Mouse (Mus musculus) ES-Bruce4 (cell line): Measurements from ENCODE around the gene Taf3. TPM values are rescaled to one million over a fixed set of nuclear protein-coding genes. Genes with fewer than 3 reads are reported as not detected.

Source experiments
- H3K27ac ChIP-seq: 2 replicates; pipeline ENCODE4 v1.5.1; 2012; ENCODE audit warnings: low read length, inconsistent platforms; ENCODE audit not compliant: insufficient read depth
- H3K27me3 ChIP-seq: 2 replicates; pipeline ENCODE4 v1.6.1; 2012; ENCODE audit warnings: mild to moderate bottlenecking, low read length, inconsistent platforms; ENCODE audit not compliant: control insufficient read depth, poor library complexity, insufficient read depth, severe bottlenecking
- H3K36me3 ChIP-seq: 2 replicates; pipeline ENCODE4 v1.6.1; 2012; ENCODE audit warnings: inconsistent platforms, mild to moderate bottlenecking, low read length, moderate library complexity; ENCODE audit not compliant: control insufficient read depth, poor library complexity, insufficient read depth, severe bottlenecking
- H3K4me1 ChIP-seq: one replicate; pipeline ENCODE4 v1.8.1; 2011; ENCODE audit warnings: low read length; ENCODE audit not compliant: control insufficient read depth, insufficient read depth
- H3K4me3 ChIP-seq: 2 replicates; pipeline ENCODE4 v1.5.1; 2011; ENCODE audit warnings: low read depth, mild to moderate bottlenecking, low read length
- H3K9ac ChIP-seq: 2 replicates; pipeline ENCODE4 v1.6.1; 2012; ENCODE audit warnings: low read depth, mild to moderate bottlenecking, inconsistent platforms; ENCODE audit not compliant: poor library complexity, severe bottlenecking
- H3K9me3 ChIP-seq: replicated peaks from 2 replicates; pipeline ENCODE4 v1.6.1; 2012; ENCODE audit warnings: mild to moderate bottlenecking, low read length, inconsistent platforms; ENCODE audit not compliant: control insufficient read depth, poor library complexity, insufficient read depth, severe bottlenecking
- CTCF ChIP-seq: IDR thresholded peaks from one replicate; pipeline ENCODE4 v1.8.1; 2011; ENCODE audit warnings: low read depth, low read length
- EP300 ChIP-seq: IDR thresholded peaks from 2 replicates; pipeline ENCODE4 v1.6.1; 2011; ENCODE audit warnings: low read depth, low read length; ENCODE audit not compliant: insufficient read depth
- POLR2A ChIP-seq: IDR thresholded peaks from one replicate; pipeline ENCODE4 v1.8.1; 2011; ENCODE audit warnings: low read length; ENCODE audit not compliant: insufficient read depth
- polyA plus RNA-seq: library from polyadenylated mRNA; stranded (reverse); fragments of >200 nt; gene quantifications from 2 replicates; pipeline ENCODE4 v1.2.4, GENCODE M21; 2011; ENCODE audit warnings: low read depth; ENCODE audit not compliant: missing spikeins, insufficient read depth, insufficient read length

The Taf3 gene
- polyA plus RNA-seq, 1 experiment: 15.5 TPM

DNA sequence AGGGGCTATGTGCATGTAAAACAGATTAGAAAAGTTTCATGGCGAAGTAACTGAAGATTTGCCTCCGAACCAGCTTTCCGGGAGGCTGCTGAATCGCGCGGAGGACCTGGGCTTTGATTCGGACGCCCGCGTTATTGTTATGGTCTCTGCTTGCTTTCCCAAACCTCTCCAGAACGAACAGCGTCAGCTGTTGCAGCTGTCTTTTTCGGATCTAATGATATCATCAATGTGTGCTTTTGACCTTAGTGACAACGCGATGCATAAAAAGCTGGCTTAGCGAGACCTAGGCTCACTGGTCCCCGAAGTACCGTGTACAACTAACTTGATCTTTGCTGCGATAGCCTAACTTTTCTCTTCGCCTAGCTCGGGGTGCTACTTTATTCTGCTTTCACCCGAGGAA lies 169.3 kb downstream of the Taf3 start:
- no peaks in the 10 kb centered on the region for H3K9me3 ChIP-seq
- TF ChIP-seq EP300 (no peak), POLR2A (no peak), CTCF (no peak)
- H3K4me1 ChIP-seq: no peaks in the 10 kb centered on the region
- H3K27ac ChIP-seq: no peak overlapping the region
- peak overlapping the region; percentile 68 for H3K4me3 ChIP-seq
- peaks cover 67% of the 10 kb centered on the region for H3K27me3 ChIP-seq
- no peaks in the 10 kb centered on the region for H3K36me3 ChIP-seq
- no peak overlapping the region for H3K9ac ChIP-seq

DNA sequence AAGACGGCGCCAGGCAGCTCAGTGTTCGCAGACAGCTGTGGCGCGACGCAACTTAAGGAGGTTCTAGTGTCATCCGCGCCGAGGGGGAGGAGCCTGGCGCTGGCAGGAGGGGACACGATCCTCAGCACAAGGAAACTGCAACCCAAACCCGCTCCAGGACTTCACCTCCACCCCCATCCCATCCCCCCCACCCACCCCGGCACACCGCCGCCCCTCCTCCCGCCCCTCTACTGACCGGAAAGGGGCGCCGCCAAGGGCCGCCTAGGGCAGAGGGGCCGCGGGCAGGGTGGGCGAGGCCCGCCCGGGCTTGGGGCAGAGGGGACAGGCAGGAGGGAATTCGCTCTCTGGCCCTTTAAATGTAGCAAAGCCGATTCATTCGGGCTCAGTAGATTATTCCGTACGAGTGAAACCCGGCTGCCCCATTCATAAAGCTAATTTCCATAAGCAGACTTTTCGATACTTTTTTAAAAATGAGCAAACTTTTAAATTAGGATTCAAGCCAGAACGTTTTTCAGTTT lies 169.8 kb downstream of the Taf3 start:
- H3K36me3 ChIP-seq: no peaks in the 10 kb centered on the region
- no peak overlapping the region for H3K27ac ChIP-seq
- H3K27me3 ChIP-seq: peaks cover 67% of the 10 kb centered on the region
- TF ChIP-seq EP300: no peak
- TF ChIP-seq CTCF: no peak
- no peak for TF ChIP-seq POLR2A
- peak overlapping the region; percentile 68 for H3K4me3 ChIP-seq
- no peaks in the 10 kb centered on the region for H3K4me1 ChIP-seq
- no peak overlapping the region for H3K9ac ChIP-seq
- H3K9me3 ChIP-seq: no peaks in the 10 kb centered on the region

DNA sequence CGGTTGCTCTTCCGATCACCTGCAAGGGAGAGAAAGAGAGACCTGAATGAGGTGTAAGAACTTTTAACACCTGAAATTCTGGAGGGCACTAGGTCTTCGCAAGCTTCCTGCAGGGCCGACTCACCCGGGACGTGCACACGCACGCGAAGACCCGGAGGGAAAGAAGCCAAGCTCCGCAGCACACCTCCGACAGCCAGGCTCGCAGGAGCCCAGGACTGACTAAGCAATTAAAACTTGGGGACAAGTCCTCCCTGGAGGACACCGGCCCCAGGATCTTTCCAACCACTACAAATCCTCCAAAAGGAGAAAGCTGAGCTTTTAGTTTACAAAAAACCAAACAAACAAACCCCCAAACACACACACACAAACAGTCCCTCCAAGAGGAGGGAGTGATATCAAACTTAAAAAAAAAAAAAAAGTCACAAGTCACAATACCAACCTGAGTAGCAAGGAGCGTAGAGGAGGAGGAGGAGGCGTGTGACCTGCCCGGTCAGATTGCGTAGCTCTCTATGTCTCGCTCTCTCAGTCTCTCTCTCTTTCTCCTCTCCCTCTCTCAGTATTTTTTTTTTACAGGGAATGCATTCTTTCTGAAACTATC lies 170.3 kb downstream of the Taf3 start:
- TF ChIP-seq CTCF (no peak), EP300 (no peak), POLR2A (no peak)
- Histone ChIP-seq H3K4me1 (no peaks in the 10 kb centered on the region), H3K9me3 (no peaks in the 10 kb centered on the region), H3K36me3 (no peaks in the 10 kb centered on the region), H3K4me3 (peak overlapping the region; percentile 53), H3K27ac (no peak overlapping the region), H3K9ac (no peak overlapping the region), H3K27me3 (peaks cover 65% of the 10 kb centered on the region)

DNA sequence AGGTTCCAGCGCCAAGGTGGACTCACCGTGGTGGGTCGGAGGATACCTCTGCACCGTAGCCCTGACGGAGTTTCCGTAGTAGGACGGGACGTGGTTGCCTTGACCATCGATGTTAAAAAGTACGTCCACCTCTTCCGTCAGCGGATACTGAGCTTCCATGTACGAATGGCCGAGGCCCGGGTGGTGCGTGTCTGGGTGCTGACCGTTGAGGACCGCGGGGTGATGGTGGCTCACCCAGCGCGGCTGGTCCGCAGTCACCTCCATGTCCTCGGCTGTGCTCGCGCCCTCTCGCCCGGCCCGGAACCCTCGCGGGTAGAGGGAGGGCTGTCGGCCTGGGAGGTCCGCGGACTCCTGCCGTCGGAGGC lies 171.1 kb downstream of the Taf3 start:
- Histone ChIP-seq H3K9ac (peak overlapping the region; percentile 7; the same call in 1 of the 2 replicates), H3K4me3 (peak overlapping the region; percentile 48), H3K4me1 (no peaks in the 10 kb centered on the region), H3K27ac (no peak overlapping the region), H3K27me3 (peaks cover 59% of the 10 kb centered on the region), H3K36me3 (no peaks in the 10 kb centered on the region), H3K9me3 (no peaks in the 10 kb centered on the region)
- TF ChIP-seq CTCF (no peak), EP300 (no peak), POLR2A (no peak)

DNA sequence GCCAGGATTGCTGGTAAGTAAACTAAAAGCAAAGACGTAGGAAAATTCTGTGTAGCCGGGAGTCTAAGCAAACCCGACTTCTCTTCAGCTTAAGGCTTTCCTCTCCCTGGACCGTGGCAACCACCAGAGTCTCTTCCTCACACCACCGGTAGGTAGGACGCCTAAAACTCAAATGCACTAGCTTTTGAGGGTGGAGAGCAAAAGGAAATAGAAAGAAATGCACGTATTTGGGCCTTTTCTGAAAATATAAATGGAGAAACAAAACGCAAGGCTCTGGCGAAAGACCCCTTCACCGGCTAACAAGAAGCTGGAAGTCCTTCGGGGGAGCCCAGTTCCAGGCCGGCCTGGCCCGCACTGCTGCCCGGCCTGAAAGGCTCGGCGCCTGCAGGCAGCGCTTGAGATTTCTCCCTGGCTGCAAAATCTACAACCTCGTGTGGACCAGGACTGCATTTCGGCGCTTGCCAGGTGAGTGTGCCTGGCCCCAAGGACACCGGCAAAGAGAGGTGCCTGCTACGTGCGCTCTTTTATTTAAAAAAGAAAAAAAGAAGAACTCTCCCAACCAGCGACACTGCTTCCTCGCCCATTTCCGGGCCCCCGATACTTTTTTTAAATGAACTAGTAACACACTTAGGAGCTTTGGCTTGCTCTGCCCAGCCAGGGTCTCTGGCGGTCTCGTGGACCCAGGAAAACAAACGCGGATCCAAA lies 171.6 kb downstream of the Taf3 start:
- H3K27me3 ChIP-seq: peaks cover 54% of the 10 kb centered on the region
- H3K36me3 ChIP-seq: no peaks in the 10 kb centered on the region
- TF ChIP-seq CTCF: no peak
- no peak for TF ChIP-seq EP300
- no peak for TF ChIP-seq POLR2A
- no peak overlapping the region for H3K27ac ChIP-seq
- H3K9ac ChIP-seq: peak overlapping the region; percentile 7; the same call in 1 of the 2 replicates
- H3K4me3 ChIP-seq: peak overlapping the region; percentile 48
- no peaks in the 10 kb centered on the region for H3K9me3 ChIP-seq
- H3K4me1 ChIP-seq: no peaks in the 10 kb centered on the region
